Mouse (Mus musculus): ENCODE data around the gene Spata45.

DNA sequence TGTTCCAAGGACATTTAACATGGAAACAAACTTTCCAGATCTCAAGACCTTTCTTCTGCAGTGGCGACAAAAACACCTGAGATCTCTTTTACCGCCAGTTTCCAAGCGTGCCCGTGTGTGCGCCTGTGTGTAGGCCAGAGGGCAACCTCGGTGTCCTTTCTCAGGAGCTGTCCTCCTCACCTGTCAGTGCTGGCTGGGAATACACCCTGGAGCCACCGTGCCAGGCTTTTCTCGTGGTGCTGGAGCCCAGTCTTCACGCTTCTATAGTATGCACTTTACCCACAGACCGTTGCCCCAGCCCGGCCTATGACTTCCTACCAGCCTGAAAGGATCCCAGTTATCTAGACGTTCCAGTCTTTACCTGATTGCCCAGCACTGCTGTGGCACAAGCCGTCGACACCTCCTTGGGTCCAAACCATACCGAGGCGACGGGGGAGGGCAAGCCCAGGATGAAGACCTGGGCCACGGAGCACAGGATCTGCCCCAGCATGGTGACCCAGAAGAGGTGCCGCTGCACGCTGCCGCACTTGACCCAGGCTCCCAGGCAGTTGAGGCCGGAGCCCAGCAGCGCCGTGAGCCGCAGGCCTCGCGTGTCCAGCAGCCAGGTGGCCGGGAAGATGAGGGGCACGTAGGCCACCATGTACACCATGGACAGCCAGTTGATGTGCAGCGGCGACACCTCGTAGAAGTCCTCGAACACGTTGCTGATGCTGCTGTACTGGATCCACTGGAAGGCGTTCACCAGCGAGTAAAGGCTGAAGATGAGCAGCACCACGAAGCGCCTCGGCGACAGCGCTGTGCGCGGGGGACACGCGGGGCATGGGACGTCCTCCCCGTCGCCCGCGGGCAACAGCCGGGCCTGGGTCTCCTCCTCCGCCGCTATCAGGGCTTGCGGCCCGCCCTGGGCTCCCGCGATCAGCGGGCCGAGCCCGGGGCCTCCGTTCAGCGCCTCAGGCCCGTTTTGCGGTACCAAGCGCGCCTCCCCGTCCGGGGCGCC, 11.1 kb upstream of the Spata45 start:
- TF ChIP-seq CTCF (IDR thresholded peaks at IDR 0.05; ENCODE audit: borderline replicate concordance, insufficient read depth, low read depth, low read length), result no peak
- no peak for TF ChIP-seq POLR2A (IDR thresholded peaks at IDR 0.05; ENCODE audit: borderline replicate concordance, insufficient read depth, low read length)
